Mouse (Mus musculus) inflammation-experienced regulatory T-cells, adult 16 weeks (primary cell): ENCODE results near the gene Fabp6. TPM values are rescaled to one million over a fixed set of nuclear protein-coding genes. Genes with fewer than 3 reads are reported as not detected.

Experiments
- polyA plus RNA-seq: library from polyadenylated mRNA; unstranded; fragments of 100-300 nt; shearing (Covaris generic); gene quantifications from one replicate; pipeline ENCODE4 v1.2.1, GENCODE M21; 2017

Fabp6 gene
- not detected for polyA plus RNA-seq

GRCm38 (mm10) chr11:43601440-43601839, at the start of gene Fabp6:
TSS of gene Fabp6 (minus strand) at chr11:43601540.

GRCm38 (mm10) chr11:43586324-43587090, 14.8 kb downstream of the Fabp6 start, which contains the start of gene 4933415A04Rik:
TSS of gene 4933415A04Rik (plus strand) at chr11:43587040.

Other genes with a start within 250 kb of the Fabp6 start
- 185 TPM for gene Pttg1, start 175.3 kb downstream of the Fabp6 start, polyA plus RNA-seq
- gene Slu7, start 167.8 kb downstream of the Fabp6 start, polyA plus RNA-seq: 117 TPM
- gene C1qtnf2, start 127.3 kb downstream of the Fabp6 start, polyA plus RNA-seq: not detected
- not detected for gene Ccnjl, start 72.8 kb downstream of the Fabp6 start, polyA plus RNA-seq
- gene 4933415A04Rik, start 14.5 kb downstream of the Fabp6 start, polyA plus RNA-seq: not detected
- 12.0 TPM for gene Pwwp2a, start 80.5 kb upstream of the Fabp6 start, polyA plus RNA-seq
- 85.3 TPM for gene Ttc1, start 146.5 kb upstream of the Fabp6 start, polyA plus RNA-seq